8 mouse cellular contexts compared by ENCODE assay signal in the genomic region with DNA sequence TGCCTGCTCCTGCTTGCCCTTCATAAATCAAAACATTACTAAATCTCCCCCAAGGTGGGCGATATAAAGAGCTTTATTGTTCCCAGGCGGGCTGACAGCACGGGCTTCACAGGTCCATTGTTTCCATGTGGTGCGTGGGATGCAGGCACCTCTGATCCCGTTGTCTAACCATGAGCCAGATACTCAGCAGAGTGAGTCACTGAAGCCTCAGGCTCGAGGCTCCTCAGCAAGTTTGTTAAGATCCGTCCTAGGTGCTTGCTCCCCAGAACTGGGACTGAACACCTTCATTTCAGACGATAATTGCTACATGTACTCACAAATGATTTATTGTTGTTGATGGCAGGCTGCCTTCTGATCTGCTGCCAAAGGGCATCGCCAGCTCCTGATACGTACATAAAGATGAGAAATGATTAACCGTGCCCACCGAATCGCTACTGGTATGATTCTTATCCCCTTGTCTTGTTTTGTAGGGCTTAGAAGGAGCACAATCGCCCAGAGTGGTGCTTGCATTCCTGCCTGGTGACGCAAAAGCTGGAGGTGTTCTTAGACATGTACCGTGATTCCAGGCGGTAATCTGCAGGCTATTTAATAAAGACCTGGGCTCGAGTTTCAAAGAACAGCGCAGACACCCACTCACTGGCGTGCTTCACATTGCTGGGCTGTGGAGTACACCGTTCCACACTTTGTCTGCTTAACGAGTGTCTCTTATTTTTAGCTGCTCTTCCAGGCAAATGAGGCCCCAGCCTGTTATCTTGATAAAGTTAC.
A peak's percentile ranks its signal among the peaks of the same experiment; 100 is the strongest.
DNase-seq lines count a peak whose midpoint lies in the region; ATAC-seq lines count a peak whose summit lies in the region.

No protein-coding gene starts in this region.

- no peak overlapping the region for H3K4me2 ChIP-seq in embryonic facial prominence, embryonic 11.5 days (ENCODE audit: low read depth, low read length)
- H3K4me2 ChIP-seq in lung, embryonic 15.5 days: peak overlapping the region; percentile 35

- H3K9me3 ChIP-seq in embryonic facial prominence, embryonic 11.5 days (replicated peaks; ENCODE audit: control insufficient read depth, low read length): no peaks in the 10 kb centered on the region
- no peaks in the 10 kb centered on the region for H3K9me3 ChIP-seq in lung, embryonic 15.5 days

- no peak overlapping the region for H3K4me3 ChIP-seq in embryonic facial prominence, embryonic 11.5 days (ENCODE audit: low read depth, low read length)
- no peak overlapping the region for H3K4me3 ChIP-seq in lung, embryonic 15.5 days

- no peaks in the 10 kb centered on the region for H3K4me1 ChIP-seq in embryonic facial prominence, embryonic 11.5 days (ENCODE audit: control insufficient read depth, insufficient read depth, low read length)
- no peaks in the 10 kb centered on the region for H3K4me1 ChIP-seq in lung, embryonic 15.5 days

- no peaks in the 10 kb centered on the region for H3K27me3 ChIP-seq in embryonic facial prominence, embryonic 11.5 days (ENCODE audit: control insufficient read depth, insufficient read depth, low read length)
- no peaks in the 10 kb centered on the region for H3K27me3 ChIP-seq in lung, embryonic 15.5 days

- peak; percentile 76 for DNase-seq in Muller cell, postnatal 12 days (ENCODE audit: inconsistent ontology term)
- DNase-seq in embryonic facial prominence, embryonic 11.5 days (ENCODE audit: low spot score): peak; percentile 12
- DNase-seq in kidney, adult 18-20 months: peak; percentile 21
- DNase-seq in gastrocnemius, postnatal 10 days: no peak
- DNase-seq in neural tube, embryonic 10.5 days (ENCODE audit: extremely low spot score, low spot score): no peak
- no peak for DNase-seq in T-cell, adult 2 months (ENCODE audit: low spot score)

- H3K27ac ChIP-seq in embryonic facial prominence, embryonic 11.5 days (replicated peaks; ENCODE audit: low read depth, low read length): no peak overlapping the region
- H3K27ac ChIP-seq in lung, embryonic 15.5 days: peak overlapping the region; percentile 78

- ATAC-seq in embryonic facial prominence, embryonic 11.5 days (replicated peaks; ENCODE audit: insufficient number of reproducible peaks, low FRiP score, low TSS enrichment, low read depth): no peak
- peak; percentile 86 for ATAC-seq in lung, embryonic 15.5 days (ENCODE audit: borderline replicate concordance, extremely low read depth, low FRiP score, low TSS enrichment)
- no peak for ATAC-seq in megakaryocyte-erythroid progenitor cell, adult 5-6 weeks (replicated peaks; ENCODE audit: low FRiP score, low TSS enrichment, poor library complexity, severe bottlenecking)

- H3K9ac ChIP-seq in embryonic facial prominence, embryonic 11.5 days (replicated peaks; ENCODE audit: low read length): no peak overlapping the region
- H3K9ac ChIP-seq in lung, embryonic 15.5 days: no peak overlapping the region

- whole genome bisulfite sequencing in embryonic facial prominence, embryonic 11.5 days: 58% methylated on average over 22 of the region's 22 CpGs
- 36% methylated on average over 22 of the region's 22 CpGs for WGBS in lung, embryonic 15.5 days

- H3K36me3 ChIP-seq in embryonic facial prominence, embryonic 11.5 days (replicated peaks; ENCODE audit: control insufficient read depth, insufficient read depth, low read depth, low read length): no peaks in the 10 kb centered on the region
- H3K36me3 ChIP-seq in lung, embryonic 15.5 days: no peaks in the 10 kb centered on the region

Comparison
In these comparisons a context has a peak if more than half of its experiments do, and no peak if none do; other contexts are left out.
1. DNase-seq: peak in Muller cell, postnatal 12 days (single experiment), embryonic facial prominence, embryonic 11.5 days (single experiment) and kidney, adult 18-20 months (single experiment); none in gastrocnemius, postnatal 10 days (single experiment), neural tube, embryonic 10.5 days (single experiment) and T-cell, adult 2 months (single experiment).